Mouse (Mus musculus): ENCODE data around the gene Gosr2. TPM values are rescaled to one million over a fixed set of nuclear protein-coding genes. Genes with fewer than 3 reads are reported as not detected.
A peak's percentile ranks its signal among the peaks of the same experiment; 100 is the strongest.
"Not testable (repeated sequence)": the region's sequence is repeated elsewhere in the genome, so short reads cannot be mapped to it uniquely, and the experiment has no call there.

The Gosr2 gene
- polyA plus RNA-seq, 1 experiment from 2014 or later: 97.2 TPM

DNA sequence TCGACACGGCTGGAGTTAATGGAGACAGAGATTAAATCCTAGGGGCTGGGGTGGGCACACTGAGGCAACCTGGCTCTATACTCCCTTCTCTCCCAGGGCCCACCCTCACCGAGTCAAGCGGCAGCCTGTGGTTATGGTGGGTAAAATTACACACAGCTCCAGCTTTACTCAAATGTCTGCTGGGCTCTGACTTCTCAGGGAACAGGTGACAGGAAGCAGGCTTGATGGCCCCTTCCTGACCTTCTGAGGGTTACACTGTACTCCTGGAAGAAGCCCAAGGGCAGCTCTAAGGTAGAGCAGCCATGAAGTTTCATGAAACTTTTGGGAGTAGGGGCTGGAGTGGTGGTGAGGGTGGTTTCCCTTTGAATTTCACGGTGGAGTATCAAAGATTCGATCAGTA is 11.0 kb downstream of the Gosr2 start:
- no peak for ATAC-seq (ENCODE audit: low FRiP score)
- 92% methylated on average over 6 of the region's 6 CpGs for WGBS

DNA sequence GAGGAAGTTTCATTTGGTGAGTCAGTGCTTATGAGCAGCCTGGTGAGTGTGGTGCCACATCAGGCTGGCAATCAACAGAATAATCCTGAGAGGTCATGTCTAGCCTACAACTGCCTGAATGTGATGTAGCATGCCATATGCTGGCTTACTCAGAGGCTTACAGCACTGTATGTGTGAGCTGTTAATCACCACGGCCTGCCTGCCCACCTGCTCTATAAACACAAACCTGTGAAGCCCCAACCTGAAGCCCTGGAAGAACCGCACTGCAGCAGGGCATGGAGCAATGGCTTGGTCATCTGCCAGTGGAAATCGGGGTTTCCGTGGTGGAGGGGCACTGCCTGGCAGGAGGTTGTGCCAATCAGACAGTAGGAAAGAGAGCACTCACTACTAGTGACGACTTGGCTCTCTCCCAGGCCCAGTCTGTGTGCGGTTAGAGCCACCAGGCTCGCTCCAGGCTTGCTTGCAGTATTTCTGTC is 12.4 kb downstream of the Gosr2 start:
- H3K4me2 ChIP-seq (replicated peaks): no peak overlapping the region
- no peak overlapping the region for H3K4me3 ChIP-seq
- H3K36me3 ChIP-seq: peaks cover 80% of the 10 kb centered on the region
- no peaks in the 10 kb centered on the region for H3K4me1 ChIP-seq
- H3K27me3 ChIP-seq: no peaks in the 10 kb centered on the region
- H3K9ac ChIP-seq: no peak overlapping the region
- 92% methylated on average over 7 of the region's 7 CpGs for WGBS
- no peaks in the 10 kb centered on the region for H3K9me3 ChIP-seq (replicated peaks)
- ATAC-seq (ENCODE audit: low FRiP score): no peak
- no peak overlapping the region for H3K27ac ChIP-seq

More for the DNA sequence above, 11.0 kb downstream of the Gosr2 start:
- no peaks in the 10 kb centered on the region for H3K27me3 ChIP-seq
- no peak overlapping the region for H3K4me2 ChIP-seq (replicated peaks)
- H3K9ac ChIP-seq: no peak overlapping the region
- no peaks in the 10 kb centered on the region for H3K4me1 ChIP-seq
- H3K36me3 ChIP-seq: peaks cover 67% of the 10 kb centered on the region
- H3K27ac ChIP-seq: no peak overlapping the region
- no peak overlapping the region for H3K4me3 ChIP-seq
- no peaks in the 10 kb centered on the region for H3K9me3 ChIP-seq (replicated peaks)

DNA sequence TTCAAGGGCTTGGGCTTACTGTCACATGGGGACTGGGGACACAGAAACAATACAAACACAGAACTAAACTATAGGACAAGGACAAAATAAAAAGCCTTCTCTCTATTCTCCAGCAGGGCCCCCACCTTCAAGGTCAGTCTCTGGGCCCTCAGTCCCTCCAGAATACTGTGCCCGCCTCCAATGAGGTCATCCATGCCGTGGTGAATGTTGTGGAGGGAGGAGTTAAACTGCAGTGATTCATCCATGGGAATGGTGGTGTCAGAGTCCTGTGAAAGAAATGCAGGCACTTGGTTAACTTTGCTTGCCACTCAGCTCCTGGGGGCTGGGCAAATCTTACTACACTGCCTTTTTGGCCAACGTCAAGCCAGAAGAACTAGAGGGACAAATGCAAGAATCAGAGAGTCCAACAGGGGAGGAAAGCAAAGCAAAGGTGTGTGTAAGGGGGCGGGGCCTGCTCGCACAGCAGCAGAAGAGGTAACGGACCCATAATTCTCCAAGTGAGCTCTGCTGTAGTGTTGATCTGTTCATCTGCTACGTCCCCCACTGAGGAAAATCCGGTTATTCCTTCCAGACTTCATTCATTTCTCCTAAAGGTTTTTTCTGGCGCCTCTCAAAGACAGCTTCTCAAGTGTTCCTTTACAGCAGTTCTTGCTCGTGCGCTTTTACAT is 13.9 kb downstream of the Gosr2 start:
- Histone ChIP-seq H3K36me3 (peaks cover 93% of the 10 kb centered on the region), H3K9me3 (replicated peaks) (no peaks in the 10 kb centered on the region), H3K4me1 (no peaks in the 10 kb centered on the region), H3K27ac (no peak overlapping the region), H3K4me3 (no peak overlapping the region), H3K9ac (no peak overlapping the region), H3K27me3 (no peaks in the 10 kb centered on the region), H3K4me2 (replicated peaks) (no peak overlapping the region)
- ATAC-seq (ENCODE audit: low FRiP score): no peak
- 91% methylated on average over 11 of the region's 11 CpGs for WGBS

DNA sequence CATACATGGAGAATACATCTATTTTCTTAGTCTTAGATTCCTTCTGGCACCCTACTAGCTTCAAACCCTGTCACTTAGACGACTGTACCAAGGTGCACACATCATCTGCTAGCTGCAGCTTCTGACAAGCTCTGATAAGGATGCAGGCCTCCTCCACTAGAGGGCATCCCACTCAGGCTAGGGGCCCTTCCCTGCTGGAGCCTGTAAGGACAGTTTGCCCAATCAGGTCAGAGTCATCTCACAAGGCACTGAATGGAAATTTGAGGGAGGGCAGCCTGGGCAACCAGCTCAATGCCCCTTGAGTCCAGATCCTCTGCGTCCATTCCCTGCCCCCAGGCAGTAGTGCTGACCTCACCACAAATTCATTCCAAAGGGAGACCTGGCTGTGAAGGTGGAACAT is 20.7 kb downstream of the Gosr2 start:
- not testable (repeated sequence) for H3K27ac ChIP-seq; H3K4me2 ChIP-seq (replicated peaks); H3K4me1 ChIP-seq; H3K4me3 ChIP-seq; H3K27me3 ChIP-seq; H3K9ac ChIP-seq; H3K9me3 ChIP-seq (replicated peaks); ATAC-seq (ENCODE audit: low FRiP score)
- peaks cover 63% of the 10 kb centered on the region for H3K36me3 ChIP-seq
- WGBS: 38% methylated on average over 2 of the region's 2 CpGs

DNA sequence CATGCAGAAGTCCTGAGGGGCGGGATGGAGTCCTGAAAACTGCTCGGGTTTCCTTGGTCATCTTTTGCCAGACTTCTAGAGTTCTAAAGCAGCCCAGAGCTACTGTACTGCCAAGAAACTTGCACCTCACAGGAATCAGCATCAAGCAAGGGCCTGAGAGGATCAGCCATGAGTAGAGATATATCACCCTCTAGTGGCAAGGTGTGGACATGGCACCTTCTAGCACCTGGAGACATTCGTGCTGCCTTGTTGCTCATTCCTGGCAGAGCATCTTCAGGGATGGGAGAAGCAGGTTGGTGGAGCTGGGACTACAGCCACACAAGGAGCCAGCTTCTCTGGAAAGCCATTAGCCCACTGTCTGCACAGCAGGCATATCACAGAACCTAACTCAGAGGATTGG is 22.1 kb downstream of the Gosr2 start:
- H3K9ac ChIP-seq: no peak overlapping the region
- no peak overlapping the region for H3K4me2 ChIP-seq (replicated peaks)
- H3K36me3 ChIP-seq: peaks cover 49% of the 10 kb centered on the region
- H3K9me3 ChIP-seq (replicated peaks): no peaks in the 10 kb centered on the region
- H3K4me3 ChIP-seq: no peak overlapping the region
- H3K27ac ChIP-seq: no peak overlapping the region
- 48% methylated on average over 3 of the region's 3 CpGs for WGBS
- peak; percentile 29; the same call in 1 of the 2 replicates for ATAC-seq (ENCODE audit: low FRiP score)
- no peaks in the 10 kb centered on the region for H3K4me1 ChIP-seq
- H3K27me3 ChIP-seq: no peaks in the 10 kb centered on the region

DNA sequence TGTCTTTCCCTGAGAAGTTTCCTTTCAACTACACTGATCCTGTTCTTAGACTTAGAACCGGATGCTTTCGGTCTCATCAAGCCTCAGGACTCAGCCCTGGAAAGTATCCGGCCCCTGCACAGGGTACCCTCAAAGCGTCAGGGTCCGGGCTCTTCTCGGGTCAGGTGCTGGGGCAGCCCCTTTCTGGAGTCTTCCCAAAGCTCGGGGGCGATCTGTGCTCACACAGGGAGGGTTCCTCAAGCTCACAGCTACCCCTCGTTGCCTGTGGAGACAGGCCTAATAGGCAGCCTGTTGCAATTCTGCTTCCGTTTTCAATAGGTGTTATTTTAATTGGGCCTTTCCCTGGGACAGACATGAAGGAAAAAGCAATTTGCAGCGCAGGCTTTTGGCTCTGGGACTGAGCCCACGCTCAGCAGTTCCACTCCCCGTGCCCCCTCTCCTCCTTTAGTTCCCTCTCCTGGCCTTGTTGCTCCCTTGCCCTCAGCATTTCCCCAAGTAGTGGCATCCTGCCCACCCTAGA is 30.7 kb downstream of the Gosr2 start:
- 65% methylated on average over 13 of the region's 13 CpGs for WGBS
- Histone ChIP-seq H3K27ac (no peak overlapping the region), H3K9ac (no peak overlapping the region), H3K9me3 (replicated peaks) (no peaks in the 10 kb centered on the region), H3K4me1 (peaks cover 17% of the 10 kb centered on the region), H3K36me3 (no peaks in the 10 kb centered on the region), H3K4me2 (replicated peaks) (no peak overlapping the region), H3K4me3 (no peak overlapping the region), H3K27me3 (0 out of 2 replicates have a peak, but pooled peaks cover 4% of the 10 kb centered on the region)
- no peak for ATAC-seq (ENCODE audit: low FRiP score)

DNA sequence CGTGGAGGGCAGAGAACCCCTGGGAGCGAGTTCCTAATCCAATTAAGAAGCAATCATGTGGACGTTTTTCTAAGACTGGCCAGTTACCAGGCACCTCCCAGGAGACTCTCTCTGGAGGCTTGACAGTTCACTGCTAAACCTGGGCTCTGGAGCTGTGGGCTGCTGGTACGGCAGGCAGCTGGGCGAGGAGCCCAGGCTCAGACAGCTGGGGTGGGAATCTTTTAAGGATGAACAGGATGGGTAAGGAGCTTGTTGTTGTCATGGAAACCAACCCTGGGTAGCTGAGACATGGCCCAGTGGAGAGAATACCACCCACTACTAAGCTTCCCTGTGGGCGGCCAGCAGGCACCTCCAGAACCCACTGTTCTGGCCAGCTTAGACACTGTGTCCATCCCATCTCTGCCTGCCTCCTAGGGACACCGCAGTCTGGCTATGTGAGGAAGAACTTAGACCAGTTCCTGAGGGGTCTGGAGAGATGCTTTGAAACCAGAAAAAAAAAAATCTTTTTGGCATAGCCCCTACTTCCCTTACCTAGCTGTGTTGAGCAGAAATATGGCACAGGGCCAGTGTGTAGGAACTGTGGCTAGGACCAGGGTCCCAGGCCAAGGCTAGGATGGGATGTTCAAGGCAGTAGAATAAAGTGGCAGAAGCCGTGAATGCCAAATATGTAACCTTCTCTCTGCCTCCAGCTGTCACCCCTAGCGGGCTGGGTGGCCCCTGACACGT is 31.4 kb downstream of the Gosr2 start:
- ATAC-seq (ENCODE audit: low FRiP score): peak; percentile 40; the same call in 1 of the 2 replicates
- H3K4me1 ChIP-seq: peaks cover 17% of the 10 kb centered on the region
- H3K4me2 ChIP-seq (replicated peaks): no peak overlapping the region
- no peak overlapping the region for H3K9ac ChIP-seq
- no peak overlapping the region for H3K4me3 ChIP-seq
- 27% methylated on average over 10 of the region's 10 CpGs for WGBS
- no peak overlapping the region for H3K27ac ChIP-seq
- 0 out of 2 replicates have a peak, but pooled peaks cover 4% of the 10 kb centered on the region for H3K27me3 ChIP-seq
- no peaks in the 10 kb centered on the region for H3K9me3 ChIP-seq (replicated peaks)
- H3K36me3 ChIP-seq: no peaks in the 10 kb centered on the region

DNA sequence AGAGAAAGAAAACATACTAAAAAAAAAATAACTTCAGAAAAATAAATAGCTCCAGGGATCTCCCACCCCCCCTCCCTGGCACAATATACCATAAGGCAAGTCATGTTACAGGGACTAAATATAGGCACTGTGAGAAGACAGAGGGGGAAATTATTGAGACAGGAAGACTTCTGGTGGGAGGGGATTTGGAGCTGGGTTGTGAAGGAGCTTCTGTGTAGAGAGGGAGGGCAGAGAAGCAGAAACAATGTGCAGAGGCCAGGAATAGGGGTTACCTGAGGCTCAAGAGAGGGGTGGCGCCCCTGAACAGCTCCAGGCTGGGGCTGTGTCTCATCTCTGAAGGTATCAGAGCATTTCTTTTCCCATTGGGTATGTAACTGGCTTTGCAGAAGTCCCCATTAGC is 32.0 kb downstream of the Gosr2 start:
- no peak overlapping the region for H3K4me2 ChIP-seq (replicated peaks)
- H3K9ac ChIP-seq: no peak overlapping the region
- ATAC-seq (ENCODE audit: low FRiP score): no peak
- H3K9me3 ChIP-seq (replicated peaks): no peaks in the 10 kb centered on the region
- peaks cover 17% of the 10 kb centered on the region for H3K4me1 ChIP-seq
- no peak overlapping the region for H3K4me3 ChIP-seq
- WGBS: 71% methylated on average over 1 of the region's 1 CpGs
- no peak overlapping the region for H3K27ac ChIP-seq
- H3K27me3 ChIP-seq: 0 out of 2 replicates have a peak, but pooled peaks cover 4% of the 10 kb centered on the region
- no peaks in the 10 kb centered on the region for H3K36me3 ChIP-seq

DNA sequence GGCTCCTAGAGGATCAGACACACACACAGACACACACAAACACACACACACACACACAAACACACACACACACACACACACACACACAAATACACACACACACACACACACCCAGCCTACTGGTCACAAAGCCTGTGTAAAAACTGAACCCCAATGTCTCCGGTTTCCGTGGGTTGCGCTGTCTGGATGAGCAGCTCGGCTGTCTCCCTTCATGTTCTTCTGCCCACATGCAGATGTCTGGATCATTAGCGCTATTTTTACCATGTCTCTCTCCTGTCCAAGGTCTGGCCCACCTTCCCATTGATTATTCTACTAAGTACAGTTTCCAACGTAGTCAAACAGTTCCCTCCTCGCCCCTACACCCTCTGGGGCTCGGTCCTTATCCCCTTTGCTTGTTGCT is 34.6 kb downstream of the Gosr2 start:
- H3K4me1 ChIP-seq: peaks cover 17% of the 10 kb centered on the region
- 87% methylated on average over 8 of the region's 8 CpGs for WGBS
- no peak for ATAC-seq (ENCODE audit: low FRiP score)

DNA sequence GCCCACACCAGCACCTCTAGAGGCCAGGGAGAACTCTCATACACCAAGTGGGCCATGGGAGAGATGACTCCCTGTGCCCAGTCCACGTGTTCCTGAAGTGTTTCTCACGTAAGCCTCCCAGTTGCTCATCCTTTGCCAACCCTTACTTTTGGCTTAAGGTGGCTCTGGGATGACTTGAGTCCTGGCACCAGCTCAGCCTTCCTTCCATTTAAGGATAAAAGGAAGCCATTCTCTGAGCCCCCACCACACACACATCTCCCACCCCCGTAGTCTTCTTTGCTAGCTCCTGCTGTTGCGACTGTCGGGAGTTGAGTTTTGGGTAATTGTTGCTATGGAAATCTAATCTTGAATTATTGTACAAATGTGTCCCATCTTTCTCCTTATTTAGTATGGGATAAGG is 35.2 kb downstream of the Gosr2 start:
- 86% methylated on average over 5 of the region's 5 CpGs for WGBS
- no peak overlapping the region for H3K27ac ChIP-seq
- no peaks in the 10 kb centered on the region for H3K36me3 ChIP-seq
- peaks cover 7% of the 10 kb centered on the region; the same call in 1 of the 2 replicates for H3K27me3 ChIP-seq
- no peak for ATAC-seq (ENCODE audit: low FRiP score)
- H3K4me3 ChIP-seq: no peak overlapping the region
- no peaks in the 10 kb centered on the region for H3K9me3 ChIP-seq (replicated peaks)
- H3K9ac ChIP-seq: no peak overlapping the region
- no peak overlapping the region for H3K4me2 ChIP-seq (replicated peaks)
- H3K4me1 ChIP-seq: peaks cover 17% of the 10 kb centered on the region

More for the DNA sequence above, 34.6 kb downstream of the Gosr2 start:
- Histone ChIP-seq H3K4me2 (replicated peaks) (no peak overlapping the region), H3K9ac (no peak overlapping the region), H3K9me3 (replicated peaks) (no peaks in the 10 kb centered on the region), H3K27ac (no peak overlapping the region), H3K36me3 (no peaks in the 10 kb centered on the region), H3K27me3 (0 out of 2 replicates have a peak, but pooled peaks cover 4% of the 10 kb centered on the region), H3K4me3 (no peak overlapping the region)

DNA sequence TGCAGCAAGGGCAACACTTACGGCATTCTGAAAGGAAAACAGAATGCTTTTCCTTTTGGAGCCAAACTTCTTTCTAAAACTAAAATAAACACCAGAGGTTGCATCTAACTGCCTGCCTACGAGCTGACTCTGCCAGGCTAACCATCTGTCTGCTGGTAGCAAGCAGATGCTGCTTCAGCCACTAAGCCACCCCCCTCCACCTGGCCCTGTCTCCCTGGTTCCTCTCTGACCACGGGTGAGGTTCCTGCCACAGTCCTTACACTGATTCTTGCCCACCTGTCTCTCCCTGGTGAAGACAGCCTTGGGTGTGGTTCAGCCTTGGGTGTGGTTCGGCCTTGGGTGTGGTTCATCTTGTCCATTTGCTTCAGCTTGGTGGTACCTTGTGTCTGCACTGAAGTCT is 35.8 kb downstream of the Gosr2 start:
- Histone ChIP-seq H3K4me3 (no peak overlapping the region), H3K4me2 (replicated peaks) (no peak overlapping the region), H3K4me1 (peaks cover 13% of the 10 kb centered on the region), H3K9me3 (replicated peaks) (no peaks in the 10 kb centered on the region), H3K27ac (no peak overlapping the region), H3K36me3 (no peaks in the 10 kb centered on the region), H3K9ac (no peak overlapping the region), H3K27me3 (peaks cover 10% of the 10 kb centered on the region; the same call in 1 of the 2 replicates)
- 50% methylated on average over 4 of the region's 4 CpGs for WGBS
- no peak for ATAC-seq (ENCODE audit: low FRiP score)

DNA sequence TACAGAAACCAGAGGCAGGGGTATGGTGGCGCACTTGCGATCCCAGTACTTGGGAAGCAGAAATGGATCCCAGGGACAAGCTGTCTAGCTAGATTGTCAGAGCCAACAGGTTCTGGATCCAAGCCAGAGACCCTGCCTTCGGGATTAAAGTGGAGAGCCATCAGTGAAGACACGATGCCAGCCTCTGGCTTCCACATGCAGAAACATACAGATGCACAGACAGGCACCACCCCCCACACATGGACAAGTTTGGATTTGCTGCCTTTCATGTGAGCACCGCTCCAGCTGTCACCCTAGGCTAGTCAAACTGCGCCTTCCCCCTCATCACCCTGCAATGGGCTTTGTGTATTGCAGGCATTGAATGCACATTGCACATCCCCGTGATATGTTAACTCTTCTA is 39.5 kb downstream of the Gosr2 start:
- H3K9ac ChIP-seq: no peak overlapping the region
- no peaks in the 10 kb centered on the region for H3K4me1 ChIP-seq
- no peak for ATAC-seq (ENCODE audit: low FRiP score)
- H3K4me3 ChIP-seq: no peak overlapping the region
- no peak overlapping the region for H3K4me2 ChIP-seq (replicated peaks)
- 87% methylated on average over 7 of the region's 7 CpGs for WGBS
- no peak overlapping the region for H3K27ac ChIP-seq
- H3K36me3 ChIP-seq: no peaks in the 10 kb centered on the region
- peaks cover 31% of the 10 kb centered on the region for H3K27me3 ChIP-seq
- no peaks in the 10 kb centered on the region for H3K9me3 ChIP-seq (replicated peaks)

All from hindbrain, embryonic 12.5 days (tissue).